Mouse (Mus musculus): ENCODE results near the gene Rps16. TPM values are rescaled to one million over a fixed set of nuclear protein-coding genes. Genes with fewer than 3 reads are reported as not detected.
"Not testable (repeated sequence)": the region's sequence is repeated elsewhere in the genome, so short reads cannot be mapped to it uniquely, and the experiment has no call there.

The Rps16 gene
- polyA plus RNA-seq, 1 experiment from 2014 or later = 1,287 TPM

DNA sequence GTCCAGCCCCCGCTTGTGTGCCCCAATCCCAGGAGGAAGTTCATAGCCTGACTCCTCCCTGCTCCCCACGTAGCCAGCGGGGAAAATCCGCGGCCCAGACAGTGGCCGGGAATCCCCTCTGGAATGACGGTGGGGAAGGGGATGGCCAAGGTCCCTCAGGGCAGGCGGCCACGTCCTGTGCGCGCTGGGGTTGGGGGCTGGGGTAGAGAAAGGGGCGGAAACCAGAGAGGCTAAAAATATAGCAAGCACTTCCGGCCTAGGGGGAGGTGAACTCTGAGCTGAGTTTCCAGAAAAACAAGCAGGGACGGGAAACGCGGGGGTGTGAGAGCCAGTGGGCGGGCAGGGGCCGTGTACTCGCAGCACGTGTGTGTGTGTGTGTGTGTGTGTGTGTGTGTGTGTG lies 31.5 kb downstream of the Rps16 start:
- WGBS = 3% methylated on average over 19 of the region's 20 CpGs
- peak; percentile 50 for ATAC-seq (ENCODE audit: low FRiP score, low TSS enrichment)
- H3K27me3 ChIP-seq (ENCODE audit: control insufficient read depth, insufficient read depth, low read length) = no peaks in the 10 kb centered on the region
- peak overlapping the region; percentile 48 for H3K4me2 ChIP-seq (replicated peaks; ENCODE audit: low read depth, low read length)
- H3K9ac ChIP-seq (ENCODE audit: low read depth, low read length) = peak overlapping the region; percentile 51; the same call in 1 of the 2 replicates
- peak overlapping the region; percentile 99 for H3K27ac ChIP-seq (ENCODE audit: low read depth, low read length)
- H3K4me3 ChIP-seq (ENCODE audit: low read length) = peak overlapping the region; percentile 31
- peaks cover 48% of the 10 kb centered on the region for H3K4me1 ChIP-seq (ENCODE audit: control insufficient read depth, insufficient read depth, low read length)
- H3K9me3 ChIP-seq (ENCODE audit: control insufficient read depth, low read length) = no peaks in the 10 kb centered on the region
- peaks cover 15% of the 10 kb centered on the region; the same call in 1 of the 2 replicates for H3K36me3 ChIP-seq (ENCODE audit: control insufficient read depth, insufficient read depth, low read length)

GRCm38 (mm10) chr7:28382347-28382951 lies 32.0 kb downstream of the Rps16 start:
- peaks cover 42% of the 10 kb centered on the region for H3K4me1 ChIP-seq (ENCODE audit: control insufficient read depth, insufficient read depth, low read length)
- no peaks in the 10 kb centered on the region for H3K27me3 ChIP-seq (ENCODE audit: control insufficient read depth, insufficient read depth, low read length)
- H3K27ac ChIP-seq (ENCODE audit: low read depth, low read length) = peak overlapping the region; percentile 99
- H3K4me2 ChIP-seq (replicated peaks; ENCODE audit: low read depth, low read length) = peak overlapping the region; percentile 48
- WGBS = 42% methylated on average over 11 of the region's 12 CpGs
- ATAC-seq (ENCODE audit: low FRiP score, low TSS enrichment) = no peak
- H3K36me3 ChIP-seq (ENCODE audit: control insufficient read depth, insufficient read depth, low read length) = peaks cover 14% of the 10 kb centered on the region; the same call in 1 of the 2 replicates
- peak overlapping the region; percentile 51; the same call in 1 of the 2 replicates for H3K9ac ChIP-seq (ENCODE audit: low read depth, low read length)
- peak overlapping the region; percentile 31; the same call in 1 of the 2 replicates for H3K4me3 ChIP-seq (ENCODE audit: low read length)
- H3K9me3 ChIP-seq (ENCODE audit: control insufficient read depth, low read length) = no peaks in the 10 kb centered on the region

DNA sequence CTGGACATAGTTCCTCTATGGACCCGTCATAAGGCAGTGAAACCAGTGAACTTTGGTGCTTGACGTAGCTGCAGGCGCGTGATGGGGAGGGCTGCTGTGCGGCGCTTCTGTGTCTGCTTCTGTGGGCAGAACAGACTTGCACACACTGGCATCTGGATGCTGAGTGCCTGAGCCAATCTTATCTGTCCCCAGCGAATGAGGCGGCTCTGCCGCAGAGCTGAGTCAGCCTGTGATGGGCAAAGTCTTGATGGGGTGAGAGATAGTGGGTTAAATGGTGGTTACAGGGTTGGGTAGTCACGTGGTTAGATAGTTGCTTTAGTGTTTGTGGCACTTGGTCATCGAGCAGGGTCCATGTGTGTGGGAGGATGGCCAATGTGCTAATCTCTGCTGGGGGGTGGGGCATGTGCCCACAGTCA lies 32.5 kb downstream of the Rps16 start:
- H3K4me2 ChIP-seq (replicated peaks; ENCODE audit: low read depth, low read length) = peak overlapping the region; percentile 48; the same call in 1 of the 2 replicates
- H3K27ac ChIP-seq (ENCODE audit: low read depth, low read length) = peak overlapping the region; percentile 99
- H3K27me3 ChIP-seq (ENCODE audit: control insufficient read depth, insufficient read depth, low read length) = no peaks in the 10 kb centered on the region
- peaks cover 37% of the 10 kb centered on the region for H3K4me1 ChIP-seq (ENCODE audit: control insufficient read depth, insufficient read depth, low read length)
- H3K36me3 ChIP-seq (ENCODE audit: control insufficient read depth, insufficient read depth, low read length) = peaks cover 14% of the 10 kb centered on the region
- H3K4me3 ChIP-seq (ENCODE audit: low read length) = no peak overlapping the region
- 56% methylated on average over 11 of the region's 11 CpGs for WGBS
- peak overlapping the region; percentile 13; the same call in 1 of the 2 replicates for H3K9ac ChIP-seq (ENCODE audit: low read depth, low read length)
- ATAC-seq (ENCODE audit: low FRiP score, low TSS enrichment) = no peak
- no peaks in the 10 kb centered on the region for H3K9me3 ChIP-seq (ENCODE audit: control insufficient read depth, low read length)

DNA sequence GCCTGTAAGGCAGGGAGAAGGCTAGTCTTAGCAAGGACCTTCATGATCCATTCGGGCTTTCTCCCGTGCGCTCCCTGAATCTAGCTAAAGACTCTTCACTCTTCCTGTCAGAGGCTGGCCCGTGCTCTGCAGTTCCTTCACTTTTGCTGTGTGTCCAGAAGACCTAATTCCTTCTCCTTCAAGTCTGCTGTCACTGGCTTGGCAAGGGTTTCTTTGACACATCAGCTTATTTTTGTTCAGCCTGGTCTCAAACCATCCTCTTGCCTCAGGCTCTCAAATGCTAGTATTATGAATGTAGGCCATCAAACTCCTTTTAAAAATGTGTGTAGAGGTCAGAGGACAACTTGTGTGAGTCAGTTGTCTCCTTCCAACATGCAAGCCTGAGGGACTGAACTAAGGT lies 33.2 kb downstream of the Rps16 start:
- H3K4me1 ChIP-seq (ENCODE audit: control insufficient read depth, insufficient read depth, low read length) = peaks cover 34% of the 10 kb centered on the region
- no peaks in the 10 kb centered on the region for H3K27me3 ChIP-seq (ENCODE audit: control insufficient read depth, insufficient read depth, low read length)
- peaks cover 20% of the 10 kb centered on the region for H3K36me3 ChIP-seq (ENCODE audit: control insufficient read depth, insufficient read depth, low read length)
- no peak overlapping the region for H3K4me2 ChIP-seq (replicated peaks; ENCODE audit: low read depth, low read length)
- H3K9ac ChIP-seq (ENCODE audit: low read depth, low read length) = peak overlapping the region; percentile 13; the same call in 1 of the 2 replicates
- 82% methylated on average over 4 of the region's 4 CpGs for WGBS
- peak overlapping the region; percentile 99; the same call in 1 of the 2 replicates for H3K27ac ChIP-seq (ENCODE audit: low read depth, low read length)
- no peaks in the 10 kb centered on the region for H3K9me3 ChIP-seq (ENCODE audit: control insufficient read depth, low read length)
- no peak for ATAC-seq (ENCODE audit: low FRiP score, low TSS enrichment)
- no peak overlapping the region for H3K4me3 ChIP-seq (ENCODE audit: low read length)

DNA sequence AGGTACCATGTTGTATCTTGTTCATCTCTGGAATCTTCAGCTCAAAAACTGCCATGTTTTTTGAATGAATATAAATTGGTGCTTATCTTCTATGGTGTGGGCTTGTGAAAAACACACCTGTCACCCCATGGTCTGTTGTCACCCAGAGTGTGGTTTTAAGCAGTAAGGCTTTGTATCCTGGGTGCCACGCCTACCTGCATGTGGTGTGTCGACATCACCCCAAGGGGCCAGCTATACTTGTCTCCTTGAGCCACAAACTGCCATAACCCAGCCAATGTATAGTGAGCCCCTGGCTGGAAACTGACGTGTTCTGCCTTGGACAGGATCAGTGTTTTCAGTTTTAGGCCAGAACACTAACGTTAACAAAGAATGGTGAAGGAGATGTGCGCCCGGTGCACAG lies 33.7 kb downstream of the Rps16 start:
- no peak overlapping the region for H3K9ac ChIP-seq (ENCODE audit: low read depth, low read length)
- WGBS = 83% methylated on average over 6 of the region's 6 CpGs
- ATAC-seq (ENCODE audit: low FRiP score, low TSS enrichment) = no peak

GRCm38 (mm10) chr7:28385196-28385595 lies 34.7 kb downstream of the Rps16 start:
- Histone ChIP-seq H3K4me1 (ENCODE audit: control insufficient read depth, insufficient read depth, low read length) (peaks cover 30% of the 10 kb centered on the region), H3K27ac (ENCODE audit: low read depth, low read length) (no peak overlapping the region), H3K9me3 (ENCODE audit: control insufficient read depth, low read length) (no peaks in the 10 kb centered on the region), H3K9ac (ENCODE audit: low read depth, low read length) (no peak overlapping the region), H3K36me3 (ENCODE audit: control insufficient read depth, insufficient read depth, low read length) (peaks cover 31% of the 10 kb centered on the region), H3K27me3 (ENCODE audit: control insufficient read depth, insufficient read depth, low read length) (no peaks in the 10 kb centered on the region), H3K4me3 (ENCODE audit: low read length) (no peak overlapping the region), H3K4me2 (replicated peaks; ENCODE audit: low read depth, low read length) (no peak overlapping the region)
- 92% methylated on average over 9 of the region's 9 CpGs for WGBS
- no peak for ATAC-seq (ENCODE audit: low FRiP score, low TSS enrichment)

More for the DNA sequence above, 33.7 kb downstream of the Rps16 start:
- Histone ChIP-seq H3K4me2 (replicated peaks; ENCODE audit: low read depth, low read length) (no peak overlapping the region), H3K9me3 (ENCODE audit: control insufficient read depth, low read length) (no peaks in the 10 kb centered on the region), H3K27me3 (ENCODE audit: control insufficient read depth, insufficient read depth, low read length) (no peaks in the 10 kb centered on the region), H3K4me3 (ENCODE audit: low read length) (no peak overlapping the region), H3K27ac (ENCODE audit: low read depth, low read length) (no peak overlapping the region), H3K36me3 (ENCODE audit: control insufficient read depth, insufficient read depth, low read length) (peaks cover 24% of the 10 kb centered on the region), H3K4me1 (ENCODE audit: control insufficient read depth, insufficient read depth, low read length) (peaks cover 34% of the 10 kb centered on the region)

GRCm38 (mm10) chr7:28386007-28386406 lies 35.6 kb downstream of the Rps16 start:
- no peak overlapping the region for H3K4me3 ChIP-seq (ENCODE audit: low read length)
- no peak overlapping the region for H3K4me2 ChIP-seq (replicated peaks; ENCODE audit: low read depth, low read length)
- ATAC-seq (ENCODE audit: low FRiP score, low TSS enrichment) = no peak
- no peaks in the 10 kb centered on the region for H3K9me3 ChIP-seq (ENCODE audit: control insufficient read depth, low read length)
- H3K4me1 ChIP-seq (ENCODE audit: control insufficient read depth, insufficient read depth, low read length) = peaks cover 23% of the 10 kb centered on the region
- H3K27me3 ChIP-seq (ENCODE audit: control insufficient read depth, insufficient read depth, low read length) = no peaks in the 10 kb centered on the region
- WGBS = 90% methylated on average over 7 of the region's 7 CpGs
- H3K9ac ChIP-seq (ENCODE audit: low read depth, low read length) = no peak overlapping the region
- no peak overlapping the region for H3K27ac ChIP-seq (ENCODE audit: low read depth, low read length)
- peaks cover 38% of the 10 kb centered on the region for H3K36me3 ChIP-seq (ENCODE audit: control insufficient read depth, insufficient read depth, low read length)

GRCm38 (mm10) chr7:28386462-28386861 lies 36.0 kb downstream of the Rps16 start:
- Histone ChIP-seq H3K9me3 (ENCODE audit: control insufficient read depth, low read length) (no peaks in the 10 kb centered on the region), H3K27me3 (ENCODE audit: control insufficient read depth, insufficient read depth, low read length) (no peaks in the 10 kb centered on the region), H3K36me3 (ENCODE audit: control insufficient read depth, insufficient read depth, low read length) (peaks cover 38% of the 10 kb centered on the region), H3K4me1 (ENCODE audit: control insufficient read depth, insufficient read depth, low read length) (peaks cover 20% of the 10 kb centered on the region), H3K4me2 (replicated peaks; ENCODE audit: low read depth, low read length) (no peak overlapping the region), H3K27ac (ENCODE audit: low read depth, low read length) (no peak overlapping the region), H3K9ac (ENCODE audit: low read depth, low read length) (no peak overlapping the region), H3K4me3 (ENCODE audit: low read length) (no peak overlapping the region)
- ATAC-seq (ENCODE audit: low FRiP score, low TSS enrichment) = peak; percentile 54
- 12% methylated on average over 4 of the region's 4 CpGs for WGBS

DNA sequence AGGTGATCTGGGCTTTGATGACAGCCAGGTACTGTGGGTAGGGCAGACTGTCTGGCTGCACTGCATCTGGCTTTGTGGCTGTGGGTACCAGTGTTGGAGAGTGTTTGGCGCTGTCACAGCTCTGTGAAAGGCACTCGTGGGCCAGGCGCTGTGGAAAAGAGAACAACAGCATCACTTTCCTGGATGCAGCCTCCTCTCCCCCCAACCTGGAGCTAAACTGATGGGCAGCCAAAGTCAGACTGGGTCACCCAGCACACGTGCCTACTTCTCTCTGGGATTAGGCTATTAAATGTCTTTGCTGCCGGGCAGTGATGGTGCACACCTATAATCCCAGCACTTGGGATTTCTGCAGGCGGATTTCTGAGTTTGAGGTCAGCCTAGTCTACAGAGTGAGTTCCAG lies 36.4 kb downstream of the Rps16 start:
- H3K27ac ChIP-seq (ENCODE audit: low read depth, low read length); H3K4me3 ChIP-seq (ENCODE audit: low read length); H3K4me2 ChIP-seq (replicated peaks; ENCODE audit: low read depth, low read length); H3K27me3 ChIP-seq (ENCODE audit: control insufficient read depth, insufficient read depth, low read length); H3K9ac ChIP-seq (ENCODE audit: low read depth, low read length); H3K9me3 ChIP-seq (ENCODE audit: control insufficient read depth, low read length): not testable (repeated sequence)
- peaks cover 19% of the 10 kb centered on the region for H3K4me1 ChIP-seq (ENCODE audit: control insufficient read depth, insufficient read depth, low read length)
- WGBS = 83% methylated on average over 6 of the region's 6 CpGs
- ATAC-seq (ENCODE audit: low FRiP score, low TSS enrichment) = peak; percentile 14
- H3K36me3 ChIP-seq (ENCODE audit: control insufficient read depth, insufficient read depth, low read length) = peaks cover 38% of the 10 kb centered on the region
